ENCODE assay signal across 8 mouse cellular contexts in the genomic region with DNA sequence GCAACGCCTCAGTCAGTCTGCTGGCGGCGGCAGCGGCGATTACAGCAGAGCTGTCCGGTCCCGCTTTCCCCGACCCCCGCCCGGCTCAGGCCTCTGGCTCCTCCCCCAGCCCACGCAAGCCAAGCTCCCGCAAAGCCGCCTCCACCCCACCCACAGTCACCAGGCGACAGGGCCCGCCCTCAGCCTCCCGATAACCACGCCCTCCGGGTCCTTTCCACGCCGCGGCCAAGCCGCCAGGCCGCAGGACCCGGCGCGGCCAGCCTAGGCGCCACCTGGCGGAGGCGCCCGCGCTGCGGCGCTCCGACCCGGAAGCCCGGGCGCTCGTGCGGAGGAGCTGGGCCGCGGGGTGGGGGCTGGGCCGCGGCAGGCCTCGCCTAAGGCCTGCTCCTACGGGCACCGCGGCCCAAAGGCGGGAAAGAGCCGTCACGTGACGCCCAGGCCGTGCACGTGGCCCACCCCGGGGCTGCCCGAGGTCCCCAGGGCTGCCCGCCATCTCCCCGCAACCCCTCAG. TPM values are rescaled to one million over a fixed set of nuclear protein-coding genes. Genes with fewer than 3 reads are reported as not detected.
DNase-seq lines count a peak whose midpoint lies in the region; ATAC-seq and TF ChIP-seq lines count a peak whose summit lies in the region.

No protein-coding gene starts in this region.

- intact Hi-C loops in heart, postnatal 36 days (cut with DNase I): loop anchor here (1.0 to 10.0 kb wide), 5 partner anchors 122 to 503 kb away; partner anchors contain the start of gene Plcl2

- no peak for TF ChIP-seq POLR2A in ES-Bruce4 (IDR thresholded peaks at IDR 0.05; ENCODE audit: insufficient read depth, low read length)

- ATAC-seq in forebrain, postnatal 0 days: peak; percentile 95
- peak; percentile 97 for ATAC-seq in liver, embryonic 16.5 days (ENCODE audit: low read depth)
- ATAC-seq in neural tube, embryonic 12.5 days (ENCODE audit: low FRiP score, low read depth): peak; percentile 94
- peak; percentile 96 for ATAC-seq in stomach, embryonic 16.5 days (ENCODE audit: insufficient read depth, low FRiP score)

- peak overlapping the region; percentile 65 for H3K4me2 ChIP-seq in forebrain, postnatal 0 days (ENCODE audit: low read depth)
- H3K4me2 ChIP-seq in liver, embryonic 16.5 days (ENCODE audit: low read depth, low read length): peak overlapping the region; percentile 80
- H3K4me2 ChIP-seq in neural tube, embryonic 12.5 days (replicated peaks): peak overlapping the region; percentile 59
- peak overlapping the region; percentile 47 for H3K4me2 ChIP-seq in stomach, embryonic 16.5 days (ENCODE audit: low read depth, low read length)

- peaks cover 4% of the 10 kb centered on the region; the same call in 1 of the 2 replicates for H3K27me3 ChIP-seq in ES-Bruce4 (ENCODE audit: control insufficient read depth, insufficient read depth, low read length, poor library complexity, severe bottlenecking)
- no peaks in the 10 kb centered on the region for H3K27me3 ChIP-seq in forebrain, postnatal 0 days (ENCODE audit: insufficient read depth, low read length)
- no peaks in the 10 kb centered on the region for H3K27me3 ChIP-seq in liver, embryonic 16.5 days (ENCODE audit: control insufficient read depth, insufficient read depth, low read depth, low read length)
- no peaks in the 10 kb centered on the region for H3K27me3 ChIP-seq in neural tube, embryonic 12.5 days (replicated peaks)
- H3K27me3 ChIP-seq in stomach, embryonic 16.5 days (ENCODE audit: control insufficient read depth, insufficient read depth, low read length): no peaks in the 10 kb centered on the region

- H3K9ac ChIP-seq in ES-Bruce4 (ENCODE audit: low read depth, poor library complexity, severe bottlenecking): no peak overlapping the region
- H3K9ac ChIP-seq in forebrain, postnatal 0 days: peak overlapping the region; percentile 70
- H3K9ac ChIP-seq in liver, embryonic 16.5 days (ENCODE audit: low read depth, low read length): peak overlapping the region; percentile 59
- H3K9ac ChIP-seq in neural tube, embryonic 12.5 days: peak overlapping the region; percentile 53; the same call in 1 of the 2 replicates
- peak overlapping the region; percentile 82 for H3K9ac ChIP-seq in stomach, embryonic 16.5 days (ENCODE audit: low read length)

- no peaks in the 10 kb centered on the region for H3K36me3 ChIP-seq in ES-Bruce4 (ENCODE audit: control insufficient read depth, insufficient read depth, low read length, poor library complexity, severe bottlenecking)
- no peaks in the 10 kb centered on the region for H3K36me3 ChIP-seq in forebrain, postnatal 0 days (ENCODE audit: insufficient read depth)
- no peaks in the 10 kb centered on the region for H3K36me3 ChIP-seq in liver, embryonic 16.5 days (ENCODE audit: control insufficient read depth, insufficient read depth)
- no peaks in the 10 kb centered on the region for H3K36me3 ChIP-seq in neural tube, embryonic 12.5 days
- H3K36me3 ChIP-seq in stomach, embryonic 16.5 days (ENCODE audit: control insufficient read depth, insufficient read depth, low read length): no peaks in the 10 kb centered on the region

- H3K9me3 ChIP-seq in ES-Bruce4 (replicated peaks; ENCODE audit: control insufficient read depth, insufficient read depth, low read length, poor library complexity, severe bottlenecking): peaks cover 5% of the 10 kb centered on the region; the same call in 1 of the 2 replicates
- H3K9me3 ChIP-seq in forebrain, postnatal 0 days (ENCODE audit: low read length): 0 out of 2 replicates have a peak, but pooled peaks cover 12% of the 10 kb centered on the region
- H3K9me3 ChIP-seq in liver, embryonic 16.5 days (replicated peaks; ENCODE audit: control insufficient read depth, low read length): peaks cover 9% of the 10 kb centered on the region
- H3K9me3 ChIP-seq in neural tube, embryonic 12.5 days: peaks cover 14% of the 10 kb centered on the region
- peaks cover 15% of the 10 kb centered on the region for H3K9me3 ChIP-seq in stomach, embryonic 16.5 days (replicated peaks; ENCODE audit: control insufficient read depth, low read length)

- no peak for TF ChIP-seq CTCF in ES-Bruce4 (IDR thresholded peaks at IDR 0.05; ENCODE audit: low read depth, low read length)
- peak; percentile 54 for TF ChIP-seq CTCF in forebrain, postnatal 0 days (IDR thresholded peaks at IDR 0.05; ENCODE audit: low read depth)

- WGBS in forebrain, postnatal 0 days: 5% methylated on average over 53 of the region's 57 CpGs
- 6% methylated on average over 55 of the region's 57 CpGs for WGBS in liver, embryonic 16.5 days (ENCODE audit: insufficient replicate concordance)
- WGBS in neural tube, embryonic 12.5 days: 4% methylated on average over 56 of the region's 57 CpGs
- WGBS in stomach, embryonic 16.5 days: 6% methylated on average over 53 of the region's 57 CpGs

- peak; percentile 89 for DNase-seq in cerebellum, adult 8-10 months
- peak; percentile 86 for DNase-seq in forebrain, postnatal 0 days
- peak; percentile 89 to 91 for DNase-seq in heart, postnatal 36 days
- peak; percentile 81 for DNase-seq in layer of hippocampus, adult 11-12 months (ENCODE audit: low spot score)

- peak overlapping the region; percentile 55 for H3K4me3 ChIP-seq in ES-Bruce4 (ENCODE audit: low read depth, low read length)
- peak overlapping the region; percentile 58 for H3K4me3 ChIP-seq in forebrain, postnatal 0 days (ENCODE audit: low read depth, low read length)
- peak overlapping the region; percentile 62 for H3K4me3 ChIP-seq in liver, embryonic 16.5 days (ENCODE audit: low read depth, low read length)
- H3K4me3 ChIP-seq in neural tube, embryonic 12.5 days: peak overlapping the region; percentile 37
- peak overlapping the region; percentile 42 for H3K4me3 ChIP-seq in stomach, embryonic 16.5 days (replicated peaks; ENCODE audit: low read length)

- H3K27ac ChIP-seq in ES-Bruce4 (ENCODE audit: insufficient read depth, low read length): no peak overlapping the region
- peak overlapping the region; percentile 78 for H3K27ac ChIP-seq in forebrain, postnatal 0 days (ENCODE audit: low read depth, low read length)
- peak overlapping the region; percentile 33 for H3K27ac ChIP-seq in liver, embryonic 16.5 days (ENCODE audit: low read length)
- no peak overlapping the region for H3K27ac ChIP-seq in neural tube, embryonic 12.5 days
- H3K27ac ChIP-seq in stomach, embryonic 16.5 days (ENCODE audit: low read length): peak overlapping the region; percentile 81

- TF ChIP-seq EP300 in ES-Bruce4 (IDR thresholded peaks at IDR 0.05; ENCODE audit: insufficient read depth, low read depth, low read length): no peak

- no peaks in the 10 kb centered on the region for H3K4me1 ChIP-seq in ES-Bruce4 (ENCODE audit: control insufficient read depth, insufficient read depth, low read length)
- H3K4me1 ChIP-seq in forebrain, postnatal 0 days (ENCODE audit: insufficient read depth): no peaks in the 10 kb centered on the region
- H3K4me1 ChIP-seq in liver, embryonic 16.5 days (ENCODE audit: control insufficient read depth, low read depth, low read length): peaks cover 3% of the 10 kb centered on the region
- H3K4me1 ChIP-seq in neural tube, embryonic 12.5 days: no peaks in the 10 kb centered on the region
- no peaks in the 10 kb centered on the region for H3K4me1 ChIP-seq in stomach, embryonic 16.5 days (ENCODE audit: control insufficient read depth, insufficient read depth, low read length)

RNA-seq across cellular contexts. Expression of gene Dazl, which starts 0.7 kb away (rescaled TPM):
- polyA plus RNA-seq in ES-Bruce4 (2011; ENCODE audit: insufficient read depth, insufficient read length, low read depth, missing spikeins): 4.9 and 6.2 TPM in 2 replicates
- total RNA-seq in forebrain, postnatal 0 days (2014; rRNA removed): 0.85 and 4.2 TPM in 2 replicates
- 1.3 and 1.8 TPM in 2 replicates for polyA plus RNA-seq in forebrain, postnatal 0 days (2015; fragmentation: Nextera tagmentation; extraction: Ambion mirVana)
- total RNA-seq in heart, postnatal 36 days (2021): under 1 TPM in 1 of 2 experiments, not detected in 1; 0.42 TPM
- 0.06 and 0.07 TPM in 2 replicates for polyA plus RNA-seq in liver, embryonic 16.5 days (2015; fragmentation: Nextera tagmentation; extraction: Ambion mirVana)
- polyA plus RNA-seq in neural tube, embryonic 12.5 days (2016; fragmentation: Nextera tagmentation; extraction: Ambion mirVana): 0.32 TPM in 1 of 2 replicates, not detected in the other
- polyA plus RNA-seq in stomach, embryonic 16.5 days (2015; fragmentation: Nextera tagmentation; extraction: Ambion mirVana): 0.15 TPM in 1 of 2 replicates, not detected in the other

Comparison
In these comparisons a context has a peak if more than half of its experiments do, and no peak if none do; other contexts are left out.
1. H3K27ac ChIP-seq: peak in forebrain, postnatal 0 days (single experiment), liver, embryonic 16.5 days (single experiment) and stomach, embryonic 16.5 days (single experiment); none in ES-Bruce4 (single experiment) and neural tube, embryonic 12.5 days (single experiment).
2. Peak in every context shown above with its lines, with median percentiles within 50 percentile points of each other: H3K4me3 ChIP-seq, DNase-seq, ATAC-seq and H3K4me2 ChIP-seq.